Mouse (Mus musculus) embryonic fibroblast, embryonic 13.5 days (primary cell): ENCODE results near the gene Lpcat3. TPM values are rescaled to one million over a fixed set of nuclear protein-coding genes. Genes with fewer than 3 reads are reported as not detected.
"Not testable (repeated sequence)": the region's sequence is repeated elsewhere in the genome, so short reads cannot be mapped to it uniquely, and the experiment has no call there.

Experiments
- H3K27ac ChIP-seq: 2 replicates; pipeline ENCODE4 v1.5.1; 2012; ENCODE audit warnings: low read length, control low read depth, inconsistent platforms; ENCODE audit not compliant: insufficient read depth
- H3K4me1 ChIP-seq: 2 replicates; pipeline ENCODE4 v1.6.1; 2011; ENCODE audit warnings: low read length; ENCODE audit not compliant: control insufficient read depth, insufficient read depth
- H3K4me3 ChIP-seq: 2 replicates; pipeline ENCODE4 v1.5.1; 2011; ENCODE audit warnings: mild to moderate bottlenecking, control low read depth, low read length; ENCODE audit not compliant: insufficient read depth
- CTCF ChIP-seq: IDR thresholded peaks from 2 replicates; pipeline ENCODE4 v1.5.1; 2011; ENCODE audit warnings: mild to moderate bottlenecking, control low read depth, low read length, moderate library complexity, borderline replicate concordance; ENCODE audit not compliant: insufficient read depth
- POLR2A ChIP-seq: IDR thresholded peaks from 2 replicates; pipeline ENCODE4 v1.6.1; 2011; ENCODE audit warnings: low read depth, mild to moderate bottlenecking, control low read depth, low read length, moderate library complexity
- polyA plus RNA-seq: library from polyadenylated mRNA; stranded (reverse); fragments of >200 nt; gene quantifications from 2 replicates; pipeline ENCODE4 v1.2.4, GENCODE M21; 2011; ENCODE audit warnings: low read depth; ENCODE audit not compliant: missing spikeins, insufficient read length

Gene Lpcat3
- 51.4 and 67.0 TPM in 2 replicates for polyA plus RNA-seq

DNA sequence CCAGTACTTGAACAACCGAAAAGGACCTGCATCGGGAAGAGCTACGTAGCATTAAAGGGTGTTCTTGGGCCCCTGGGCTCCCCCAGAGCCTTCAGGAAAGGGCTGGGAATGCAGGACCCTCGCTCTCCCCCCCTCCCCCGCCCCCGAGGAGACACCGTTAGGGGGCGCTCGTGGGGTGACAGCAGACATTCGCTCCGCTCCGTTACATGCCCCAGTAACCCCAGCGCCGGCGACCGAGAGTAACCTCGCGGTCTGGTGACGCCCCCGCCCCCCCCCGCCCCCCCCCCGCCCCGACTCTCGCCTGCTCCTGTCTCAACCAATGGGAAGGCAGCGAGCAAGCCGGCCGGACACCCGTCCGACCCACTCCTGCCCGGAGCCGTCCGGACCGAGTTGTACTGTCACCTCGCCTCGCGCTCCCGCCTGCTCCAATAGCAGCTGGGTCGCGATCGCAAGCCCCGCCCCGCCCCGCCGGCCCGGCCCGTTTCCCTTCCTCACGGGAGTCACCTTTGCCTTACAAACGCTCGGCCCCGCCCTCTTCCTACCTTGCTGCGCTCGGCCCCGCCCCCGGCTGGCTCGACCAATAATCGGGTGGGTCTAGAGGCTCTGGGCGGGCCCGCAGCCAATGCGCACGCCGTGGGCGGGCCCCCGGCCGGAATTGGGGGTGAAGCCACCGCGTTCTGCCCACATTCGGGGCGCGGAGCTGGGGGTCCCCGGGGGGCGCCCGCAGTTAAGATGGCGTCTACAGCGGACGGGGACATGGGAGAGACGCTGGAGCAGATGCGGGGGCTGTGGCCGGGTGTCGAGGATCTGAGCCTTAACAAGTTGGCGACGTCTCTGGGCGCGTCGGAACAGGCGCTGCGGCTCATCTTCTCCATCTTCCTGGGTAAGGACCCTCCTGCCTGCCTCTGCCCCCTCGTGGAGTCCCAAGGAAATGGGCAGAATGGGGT, at the start of gene Lpcat3:
TSS of gene Lpcat3 (plus strand) at position 551 of the 947 bp plus-strand sequence.
- peaks cover 4% of the 10 kb centered on the region; the same call in 1 of the 2 replicates for H3K4me1 ChIP-seq
- peak within 1 kb of the TSS; percentile 83 for H3K4me3 ChIP-seq
- H3K27ac ChIP-seq = peak within 1 kb of the TSS; percentile 11; the same call in 1 of the 2 replicates
- peak; percentile 43 for TF ChIP-seq POLR2A
- TF ChIP-seq CTCF = peak; percentile 36

DNA sequence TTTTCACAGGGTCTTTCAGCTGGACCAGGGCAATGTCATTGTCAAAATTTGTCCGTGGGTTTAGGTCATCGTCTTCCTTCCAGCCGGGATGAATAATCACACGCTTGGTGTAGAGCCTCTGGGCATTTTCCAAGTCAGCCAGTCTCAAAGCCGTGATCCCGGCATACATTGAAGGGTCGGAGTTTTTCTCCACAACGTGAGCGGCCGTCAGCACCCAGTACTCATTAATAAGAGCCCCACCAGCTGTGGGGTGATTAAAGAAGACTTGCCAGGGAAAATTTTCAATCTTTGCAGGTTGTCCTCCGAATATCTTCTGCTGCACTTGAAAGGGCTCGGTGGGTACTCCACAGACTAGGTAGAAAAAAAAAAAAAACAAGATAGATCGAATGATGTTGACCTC, 37.2 kb upstream of the Lpcat3 start:
- TF ChIP-seq POLR2A (no peak), CTCF (no peak)
- Histone ChIP-seq H3K4me1 (no peaks in the 10 kb centered on the region), H3K27ac (no peak overlapping the region), H3K4me3 (no peak overlapping the region)

DNA sequence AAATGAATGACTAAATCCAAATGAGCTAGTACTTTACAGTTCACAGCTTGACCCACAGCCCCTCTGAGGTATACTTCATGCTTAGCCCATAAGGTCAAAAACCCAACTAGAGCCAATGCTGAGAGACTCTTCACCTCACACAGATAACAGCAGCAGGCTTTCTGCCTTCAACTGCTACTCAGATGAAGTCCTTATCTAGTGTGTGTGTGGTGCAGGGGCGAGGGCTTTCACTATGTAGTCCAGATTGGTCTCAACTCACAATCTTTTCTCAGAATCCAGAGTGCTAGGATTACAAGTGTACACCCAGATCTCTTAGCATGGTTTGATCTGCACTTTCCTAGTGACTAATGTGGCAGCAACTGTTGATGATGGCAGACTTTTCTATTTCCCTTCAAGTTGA, 36.6 kb upstream of the Lpcat3 start:
- H3K27ac ChIP-seq, H3K4me1 ChIP-seq, H3K4me3 ChIP-seq: not testable (repeated sequence)

DNA sequence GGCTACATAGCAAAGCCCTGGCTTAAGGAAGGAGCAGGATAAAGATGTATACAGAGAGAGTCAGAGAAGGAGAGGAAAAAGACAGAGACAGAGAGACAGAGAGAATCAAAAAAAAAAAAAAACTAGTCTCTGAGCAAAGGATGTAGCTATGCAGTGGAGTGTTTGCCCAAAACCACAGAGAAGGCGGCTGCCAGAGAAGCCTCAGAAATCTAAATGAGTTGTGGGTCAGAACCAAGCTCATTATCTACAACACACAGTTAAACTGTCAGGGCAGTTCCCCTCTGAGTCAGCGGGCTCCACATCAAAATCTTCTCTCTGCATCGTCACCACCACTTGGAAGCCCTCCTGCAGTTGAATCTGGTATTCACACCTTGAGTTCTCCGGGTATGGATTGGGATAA, 32.1 kb upstream of the Lpcat3 start:
- H3K4me1 ChIP-seq = no peaks in the 10 kb centered on the region
- H3K27ac ChIP-seq = no peak overlapping the region
- TF ChIP-seq POLR2A (no peak), CTCF (no peak)
- no peak overlapping the region for H3K4me3 ChIP-seq

DNA sequence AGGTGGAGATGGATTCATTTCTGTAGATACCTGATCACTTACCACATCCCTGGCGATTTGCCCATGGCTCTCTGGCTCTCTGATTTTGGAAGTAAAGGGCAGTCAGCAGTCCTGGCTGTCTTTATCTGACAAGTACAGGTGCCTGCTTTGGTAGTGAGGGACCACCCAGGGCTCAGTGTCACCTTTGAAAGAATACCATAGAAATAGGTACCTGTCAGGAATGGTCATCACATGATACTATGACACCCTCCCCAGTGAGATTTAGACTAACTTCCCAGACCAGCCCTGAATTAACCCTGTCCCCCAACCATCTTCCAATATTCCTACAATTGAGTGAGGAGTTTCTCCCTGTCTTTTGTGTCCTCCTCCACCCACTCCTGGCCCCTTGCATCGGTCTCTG, 26.8 kb upstream of the Lpcat3 start, which contains the start of gene C1s2:
TSS of gene C1s2 (minus strand) at position 101 of the 400 bp plus-strand sequence.
- not testable (repeated sequence) for H3K4me1 ChIP-seq, H3K4me3 ChIP-seq, H3K27ac ChIP-seq

DNA sequence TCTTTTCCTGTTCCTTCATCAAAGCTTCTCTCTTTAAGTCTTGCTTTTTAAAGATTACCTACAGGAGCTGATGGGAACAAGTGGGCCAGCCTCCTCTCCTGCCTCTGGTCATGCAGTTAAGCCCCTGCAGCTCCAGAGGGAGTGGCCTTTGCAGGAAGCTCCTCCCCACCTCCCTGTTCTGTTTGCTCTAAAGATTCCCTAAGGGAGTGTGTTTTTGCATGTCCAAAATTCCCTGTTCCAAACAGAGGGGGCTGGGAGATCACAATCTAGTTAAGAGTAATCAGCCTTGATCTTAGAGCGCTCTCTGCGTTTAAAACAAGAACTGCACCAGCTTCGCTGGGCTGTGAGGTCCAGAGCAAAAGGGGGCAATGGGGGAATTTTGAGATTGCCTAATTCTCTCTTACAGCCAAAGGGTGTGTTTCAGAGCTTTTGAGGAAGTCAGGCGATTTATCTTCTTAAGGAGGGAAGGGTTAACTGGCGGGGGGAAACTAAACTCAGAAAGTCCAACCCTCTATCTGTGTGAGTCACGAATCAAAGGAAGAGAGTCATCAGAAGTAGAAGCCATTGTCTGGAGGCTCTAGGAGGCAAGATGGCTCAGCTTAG, 25.9 kb upstream of the Lpcat3 start:
- H3K27ac ChIP-seq, H3K4me1 ChIP-seq, H3K4me3 ChIP-seq: not testable (repeated sequence)

DNA sequence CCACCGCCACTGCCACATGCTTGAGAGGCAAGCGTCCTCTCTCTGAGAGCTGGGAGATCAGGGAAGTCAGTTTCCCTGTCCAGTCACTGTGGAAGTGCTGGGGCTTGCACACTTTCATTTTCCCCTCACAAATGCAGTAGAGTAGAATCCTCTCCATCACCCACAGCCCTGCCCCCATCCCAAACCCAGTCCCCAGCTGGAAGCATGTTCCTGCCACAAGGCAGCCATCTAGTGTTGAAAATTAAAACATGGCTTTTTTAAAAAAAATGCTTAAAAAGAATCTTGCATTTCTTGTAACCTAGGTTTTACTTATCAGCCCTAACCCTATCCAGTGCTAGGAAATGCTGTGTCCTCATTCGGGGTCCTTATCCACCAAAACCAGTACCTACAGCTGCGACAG, 22.8 kb upstream of the Lpcat3 start:
- Histone ChIP-seq H3K27ac (no peak overlapping the region), H3K4me1 (no peaks in the 10 kb centered on the region), H3K4me3 (no peak overlapping the region)
- TF ChIP-seq CTCF (no peak), POLR2A (no peak)

DNA sequence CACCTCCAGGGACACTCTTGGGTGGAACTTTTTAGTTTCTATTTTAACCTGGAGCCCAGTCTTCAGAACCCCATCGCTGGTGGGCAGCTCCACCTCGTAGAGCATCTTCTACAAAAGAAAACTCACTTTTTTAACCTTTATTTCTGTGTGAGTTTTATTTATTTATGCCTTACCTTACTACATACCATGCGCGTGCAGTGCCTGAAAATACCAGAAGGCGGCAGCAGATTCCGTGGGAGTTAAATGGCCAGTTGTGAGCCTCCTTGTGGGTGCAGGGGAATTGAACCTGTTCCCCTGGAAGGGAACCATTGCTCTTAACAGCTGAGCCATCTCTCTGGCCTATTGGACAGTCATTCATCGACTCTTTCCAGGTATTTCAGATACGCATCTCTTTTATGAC, 21.8 kb upstream of the Lpcat3 start:
- Histone ChIP-seq H3K4me1 (no peaks in the 10 kb centered on the region), H3K4me3 (no peak overlapping the region), H3K27ac (no peak overlapping the region)
- no peak for TF ChIP-seq POLR2A
- peak; percentile 36; the same call in 1 of the 2 replicates for TF ChIP-seq CTCF

DNA sequence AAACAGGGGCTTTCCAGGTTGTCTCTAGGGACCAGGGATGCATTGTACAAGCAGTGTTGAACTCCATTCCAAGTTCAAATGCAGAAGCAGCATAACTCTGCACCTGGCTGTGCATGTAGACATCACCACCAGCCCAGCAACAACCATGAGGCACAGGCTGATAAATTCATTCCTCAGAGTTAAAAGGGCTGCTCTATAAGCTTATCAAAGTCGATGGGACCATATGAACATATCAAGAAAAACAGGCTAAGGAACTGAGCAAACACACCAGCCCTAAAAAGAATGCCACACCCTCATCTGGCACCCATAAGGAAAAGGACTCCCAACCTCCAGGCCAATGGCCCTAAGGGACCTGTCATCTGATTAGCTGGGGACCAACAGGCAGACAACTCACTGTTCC, 16.4 kb upstream of the Lpcat3 start:
- Histone ChIP-seq H3K4me1 (no peaks in the 10 kb centered on the region), H3K27ac (no peak overlapping the region), H3K4me3 (no peak overlapping the region)
- TF ChIP-seq CTCF = no peak

DNA sequence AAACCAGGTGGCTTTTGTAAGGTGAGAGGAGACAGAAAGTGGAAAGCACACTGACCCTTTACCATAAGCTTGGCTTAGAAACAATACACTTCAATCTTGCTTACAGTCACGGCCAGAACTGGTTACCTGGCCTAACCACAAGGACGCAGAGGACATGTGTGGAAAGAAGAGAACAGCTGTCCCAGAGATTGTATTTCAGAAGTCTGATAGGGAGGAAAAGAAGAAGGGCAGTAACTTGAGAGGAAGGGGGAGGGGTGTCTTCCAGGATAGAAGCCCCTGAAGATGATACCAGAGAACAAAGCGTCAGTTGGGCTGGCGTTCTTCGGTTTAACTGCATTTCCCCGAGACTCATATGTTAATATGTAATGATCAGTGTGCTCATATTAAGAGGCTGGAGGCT, 6.9 kb upstream of the Lpcat3 start:
- Histone ChIP-seq H3K4me1 (no peaks in the 10 kb centered on the region), H3K27ac (no peak overlapping the region), H3K4me3 (no peak overlapping the region)
- TF ChIP-seq POLR2A (no peak), CTCF (no peak)
